Mouse (Mus musculus) lung, postnatal 0 days (tissue): ENCODE data around the gene Hist1h3d. TPM values are rescaled to one million over a fixed set of nuclear protein-coding genes. Genes with fewer than 3 reads are reported as not detected.
"Not testable (repeated sequence)": the region's sequence is repeated elsewhere in the genome, so short reads cannot be mapped to it uniquely, and the experiment has no call there.

Experiments used
- ATAC-seq: fragments of 200-750 bp; cut with Nextera tagmentation; 2 replicates; pipeline ENCODE4 v1.8.0; 2017; ENCODE audit warnings: moderate library complexity
- DNase-seq: peaks from one replicate; pipeline ENCODE4 v3.0.0-alpha.2; 2016; ENCODE audit warnings: low spot score
- H3K27ac ChIP-seq: fragments of 300-500 bp; sonication (generic); 2 replicates; pipeline ENCODE4 v1.5.1; 2014; ENCODE audit warnings: antibody characterized with exemption, mild to moderate bottlenecking, low read length, mixed read lengths
- H3K27me3 ChIP-seq: fragments of 300-500 bp; sonication (generic); replicated peaks from 2 replicates; pipeline ENCODE4 v1.6.1; 2014; ENCODE audit warnings: low read length, mixed read lengths; ENCODE audit not compliant: insufficient read depth
- H3K36me3 ChIP-seq: fragments of 300-500 bp; sonication (generic); 2 replicates; pipeline ENCODE4 v1.6.1; 2014; ENCODE audit warnings: low read length, mixed read lengths; ENCODE audit not compliant: insufficient read depth
- H3K4me1 ChIP-seq: fragments of 300-500 bp; sonication (generic); 2 replicates; pipeline ENCODE4 v1.6.1; 2014; ENCODE audit warnings: antibody characterized with exemption, low read depth, low read length, mixed read lengths; ENCODE audit not compliant: insufficient read depth
- H3K4me2 ChIP-seq: fragments of 300-500 bp; sonication (generic); replicated peaks from 2 replicates; pipeline ENCODE4 v1.6.1; 2014; ENCODE audit warnings: low read depth, mild to moderate bottlenecking, low read length, moderate library complexity, mixed read lengths
- H3K4me3 ChIP-seq: fragments of 300-500 bp; sonication (generic); 2 replicates; pipeline ENCODE4 v1.5.1; 2014; ENCODE audit warnings: low read depth, low read length
- H3K9ac ChIP-seq: fragments of 300-500 bp; sonication (generic); replicated peaks from 2 replicates; pipeline ENCODE4 v1.6.1; 2014; ENCODE audit warnings: low read depth, mild to moderate bottlenecking
- H3K9me3 ChIP-seq: fragments of 300-500 bp; sonication (generic); 2 replicates; pipeline ENCODE4 v1.6.1; 2016; ENCODE audit warnings: low read length, mixed read lengths
- CTCF ChIP-seq: IDR thresholded peaks from 2 replicates; pipeline ENCODE4 v1.5.1; 2016; ENCODE audit warnings: antibody characterized with exemption, mild to moderate bottlenecking
- EP300 ChIP-seq: IDR thresholded peaks from 2 replicates; pipeline ENCODE4 v1.6.1; 2016; ENCODE audit warnings: antibody characterized with exemption, mild to moderate bottlenecking, control low read depth
- WGBS: fragments of 180-500 bp; shearing (Covaris S2); extraction: QIAGEN DNeasy Blood & Tissue Kit; methylation state at CpG from one replicate; pipeline ENCODE4 v1.1.7; 2014; 5-methylcytosine and 5-hydroxymethylcytosine counted together
- polyA plus RNA-seq: library from polyadenylated mRNA; unstranded; fragments of >200 nt; fragmentation: Nextera tagmentation; extraction: Ambion mirVana; gene quantifications from 2 replicates; pipeline ENCODE4 v1.2.1, GENCODE M21; 2015

Gene Hist1h3d
- polyA plus RNA-seq, 1 experiment from 2014 or later: 1.3 TPM

DNA sequence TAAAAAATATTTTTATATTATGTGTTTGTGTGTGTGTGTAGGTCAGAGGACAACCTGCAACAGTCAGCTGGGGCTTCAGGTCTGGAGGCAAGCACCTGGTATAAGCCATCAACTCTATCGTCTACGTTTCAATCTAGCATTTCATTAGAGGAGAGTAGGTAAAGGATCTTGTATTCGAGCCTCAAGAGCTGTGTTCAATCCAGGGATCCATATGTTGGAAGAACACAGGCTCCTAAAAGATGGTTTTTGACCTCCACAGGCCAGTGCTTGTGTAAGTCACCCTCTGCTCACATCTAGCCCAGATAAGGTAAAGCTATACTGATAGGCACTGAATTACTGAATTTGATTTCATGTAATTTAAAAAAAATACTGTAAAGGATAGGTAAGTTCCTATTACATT lies 18.7 kb upstream of the Hist1h3d start:
- 54% methylated on average over 3 of the region's 3 CpGs for WGBS
- Histone ChIP-seq H3K4me1 (no peaks in the 10 kb centered on the region), H3K9ac (no peak overlapping the region), H3K4me2 (no peak overlapping the region), H3K36me3 (no peaks in the 10 kb centered on the region), H3K4me3 (no peak overlapping the region), H3K27me3 (no peaks in the 10 kb centered on the region), H3K9me3 (no peaks in the 10 kb centered on the region), H3K27ac (peak overlapping the region; percentile 26; the same call in 1 of the 2 replicates)
- no peak for TF ChIP-seq CTCF
- TF ChIP-seq EP300: no peak
- DNase-seq (no peak), ATAC-seq (no peak)

GRCm38 (mm10) chr13:23560699-23561098 lies 14.9 kb upstream of the Hist1h3d start:
- WGBS: 13% methylated on average over 2 of the region's 2 CpGs
- H3K9me3 ChIP-seq, H3K4me1 ChIP-seq, H3K36me3 ChIP-seq, H3K27me3 ChIP-seq, H3K4me3 ChIP-seq, H3K9ac ChIP-seq, H3K4me2 ChIP-seq, H3K27ac ChIP-seq, ATAC-seq: not testable (repeated sequence)
- DNase-seq: peak; percentile 4

- 0% methylated on average over 2 of the region's 5 CpGs for WGBS
- not testable (repeated sequence) for H3K4me3 ChIP-seq, H3K9ac ChIP-seq, H3K9me3 ChIP-seq, H3K36me3 ChIP-seq, DNase-seq, ATAC-seq, H3K27ac ChIP-seq, H3K4me1 ChIP-seq, H3K27me3 ChIP-seq
- H3K4me2 ChIP-seq: peak overlapping the region; percentile 70
Observed at GRCm38 (mm10) chr13:23561531-23561882, 14.1 kb upstream of the Hist1h3d start.

DNA sequence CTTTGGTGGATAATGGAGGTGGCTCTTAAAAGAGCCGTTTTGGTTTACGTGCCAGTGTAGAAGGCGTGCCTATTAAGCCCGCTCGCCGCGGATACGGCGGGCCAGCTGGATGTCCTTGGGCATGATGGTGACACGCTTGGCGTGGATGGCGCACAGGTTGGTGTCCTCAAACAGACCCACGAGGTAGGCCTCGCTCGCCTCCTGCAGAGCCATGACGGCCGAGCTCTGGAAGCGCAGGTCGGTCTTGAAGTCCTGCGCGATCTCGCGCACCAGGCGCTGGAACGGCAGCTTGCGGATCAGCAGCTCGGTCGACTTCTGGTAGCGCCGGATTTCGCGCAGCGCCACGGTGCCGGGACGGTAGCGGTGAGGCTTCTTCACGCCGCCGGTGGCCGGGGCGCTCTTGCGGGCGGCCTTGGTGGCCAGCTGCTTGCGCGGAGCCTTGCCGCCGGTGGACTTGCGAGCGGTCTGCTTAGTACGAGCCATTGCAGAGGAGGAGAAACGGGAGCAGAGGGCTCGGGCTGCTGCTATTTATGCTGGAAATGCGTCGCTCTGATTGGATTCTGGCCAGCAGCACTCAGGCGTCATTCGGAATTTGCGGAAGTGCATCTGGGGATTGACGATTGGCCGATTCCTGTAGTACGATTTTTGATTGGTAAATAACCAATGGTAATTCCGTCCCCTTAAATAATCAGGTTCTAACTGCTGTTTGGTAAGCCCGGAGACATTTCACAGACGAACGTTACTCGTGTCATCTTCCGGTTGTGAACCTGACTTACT lies 13.5 kb upstream of the Hist1h3d start, which contains the start of gene Hist1h3e:
Gene Hist1h3e, minus strand, starts transcription at position 487 of the 777 bp plus-strand sequence.
- not testable (repeated sequence) for H3K27me3 ChIP-seq, H3K9me3 ChIP-seq, H3K36me3 ChIP-seq, H3K4me1 ChIP-seq
- under 1% methylated on average over 42 of the region's 67 CpGs for WGBS
- peak; percentile 90 for ATAC-seq
- TF ChIP-seq CTCF: 0 out of 2 replicates have a peak, but pooled peaks have one; percentile 17
- H3K4me2 ChIP-seq: peak within 1 kb of the TSS; percentile 70
- peak within 1 kb of the TSS; percentile 51 for H3K9ac ChIP-seq
- peak within 1 kb of the TSS; percentile 38 for H3K4me3 ChIP-seq
- H3K27ac ChIP-seq: peak within 1 kb of the TSS; percentile 91
- DNase-seq: peak; percentile 99

DNA sequence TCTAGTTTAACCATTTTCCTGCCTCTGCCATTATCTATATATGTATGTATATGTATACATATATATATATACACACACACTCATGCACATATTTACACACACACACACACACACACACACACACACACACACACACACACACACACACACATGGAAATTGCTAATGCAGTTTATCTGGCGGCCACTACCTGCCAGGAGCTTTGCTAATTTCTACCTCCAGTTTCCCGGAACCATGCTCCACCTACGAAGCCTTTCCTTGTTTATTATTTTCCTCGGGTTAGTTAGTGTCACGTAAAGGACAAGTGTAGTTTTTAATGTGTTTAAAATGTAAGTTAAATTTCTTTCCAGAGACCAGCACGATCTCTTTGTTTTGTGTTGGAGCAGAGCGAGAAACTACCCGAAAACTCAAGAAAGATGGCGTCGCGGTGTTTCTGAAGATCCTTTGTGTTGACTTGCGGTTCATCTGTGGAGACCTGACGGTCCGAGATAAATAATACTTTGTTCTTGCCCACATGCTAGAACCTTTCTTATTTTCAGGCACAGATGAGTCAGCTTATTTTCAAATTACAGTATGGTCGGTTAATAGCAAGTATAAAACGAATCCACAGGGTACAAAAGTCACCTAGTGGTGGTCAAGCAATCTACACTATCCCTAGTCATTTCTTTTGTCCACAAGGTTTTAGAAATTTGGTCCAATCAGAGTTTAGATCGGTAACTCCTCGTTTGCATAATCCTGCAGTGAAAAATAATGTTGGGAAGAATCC lies 12.7 kb upstream of the Hist1h3d start:
- TF ChIP-seq CTCF (peak; percentile 77), EP300 (no peak; the same call in 1 of the 2 replicates)
- H3K27ac ChIP-seq: peak overlapping the region; percentile 91
- H3K4me2 ChIP-seq: peak overlapping the region; percentile 70
- 2% methylated on average over 18 of the region's 18 CpGs for WGBS
- peak; percentile 96 for DNase-seq
- peak overlapping the region; percentile 38 for H3K4me3 ChIP-seq
- peak; percentile 67 for ATAC-seq
- H3K9ac ChIP-seq: peak overlapping the region; percentile 51
- no peaks in the 10 kb centered on the region for H3K36me3 ChIP-seq
- no peaks in the 10 kb centered on the region for H3K9me3 ChIP-seq
- no peaks in the 10 kb centered on the region for H3K27me3 ChIP-seq
- no peaks in the 10 kb centered on the region for H3K4me1 ChIP-seq

- H3K4me3 ChIP-seq: no peak overlapping the region
- H3K4me1 ChIP-seq: no peaks in the 10 kb centered on the region
- TF ChIP-seq EP300: no peak
- TF ChIP-seq CTCF: no peak
- ATAC-seq (no peak), DNase-seq (peak; percentile 4)
- no peaks in the 10 kb centered on the region for H3K27me3 ChIP-seq
- no peaks in the 10 kb centered on the region for H3K36me3 ChIP-seq
- H3K4me2 ChIP-seq: no peak overlapping the region
- no peak overlapping the region for H3K27ac ChIP-seq
- no peaks in the 10 kb centered on the region for H3K9me3 ChIP-seq
- WGBS: 61% methylated on average over 2 of the region's 2 CpGs
- no peak overlapping the region for H3K9ac ChIP-seq
Observed at GRCm38 (mm10) chr13:23564482-23564881, 11.1 kb upstream of the Hist1h3d start.
